Mouse (Mus musculus) hindbrain, embryonic 11.5 days (tissue): Measurements from ENCODE around the gene Cluh. TPM values are rescaled to one million over a fixed set of nuclear protein-coding genes. Genes with fewer than 3 reads are reported as not detected.

Experiments used
- ATAC-seq: fragments of 200-750 bp; cut with Nextera tagmentation; 2 replicates; pipeline ENCODE4 v1.8.0; 2017; ENCODE audit warnings: mild to moderate bottlenecking, moderate TSS enrichment, moderate library complexity; ENCODE audit not compliant: low FRiP score
- DNase-seq: peaks from one replicate; pipeline ENCODE4 v3.0.0-alpha.2; 2015; ENCODE audit warnings: low spot score
- H3K27ac ChIP-seq: fragments of 300-500 bp; sonication (generic); 2 replicates; pipeline ENCODE4 v1.5.1; 2014; ENCODE audit warnings: mild to moderate bottlenecking, low read depth, low read length
- H3K27me3 ChIP-seq: fragments of 300-500 bp; sonication (generic); 2 replicates; pipeline ENCODE4 v1.6.1; 2014; ENCODE audit warnings: mild to moderate bottlenecking, low read length, moderate library complexity, mixed read lengths; ENCODE audit not compliant: control insufficient read depth, insufficient read depth
- H3K36me3 ChIP-seq: fragments of 300-500 bp; sonication (generic); 2 replicates; pipeline ENCODE4 v1.6.1; 2014; ENCODE audit warnings: mild to moderate bottlenecking, low read length, moderate library complexity, mixed read lengths; ENCODE audit not compliant: control insufficient read depth, insufficient read depth
- H3K4me1 ChIP-seq: fragments of 300-500 bp; sonication (generic); replicated peaks from 2 replicates; pipeline ENCODE4 v1.6.1; 2014; ENCODE audit warnings: low read length, mixed read lengths; ENCODE audit not compliant: control insufficient read depth, insufficient read depth
- H3K4me2 ChIP-seq: fragments of 300-500 bp; sonication (generic); replicated peaks from 2 replicates; pipeline ENCODE4 v1.6.1; 2014; ENCODE audit warnings: mild to moderate bottlenecking, low read depth, low read length
- H3K4me3 ChIP-seq: fragments of 300-500 bp; sonication (generic); 2 replicates; pipeline ENCODE4 v1.5.1; 2014; ENCODE audit warnings: low read depth, low read length
- H3K9ac ChIP-seq: fragments of 300-500 bp; sonication (generic); 2 replicates; pipeline ENCODE4 v1.6.1; 2014; ENCODE audit warnings: low read depth, low read length
- H3K9me3 ChIP-seq: fragments of 300-500 bp; sonication (generic); 2 replicates; pipeline ENCODE4 v1.6.1; 2016; ENCODE audit warnings: low read length; ENCODE audit not compliant: control insufficient read depth
- WGBS: fragments of 180-500 bp; shearing (Covaris S2); extraction: QIAGEN DNeasy Blood & Tissue Kit; methylation state at CpG from one replicate; pipeline ENCODE4 v1.1.7; 2014; 5-methylcytosine and 5-hydroxymethylcytosine counted together
- polyA plus RNA-seq: library from polyadenylated mRNA; unstranded; fragments of >200 nt; fragmentation: Nextera tagmentation; extraction: Ambion mirVana; gene quantifications from 2 replicates; pipeline ENCODE4 v1.2.1, GENCODE M21; 2014

The Cluh gene
- polyA plus RNA-seq, 1 experiment from 2014 or later, result 8.0 TPM

DNA sequence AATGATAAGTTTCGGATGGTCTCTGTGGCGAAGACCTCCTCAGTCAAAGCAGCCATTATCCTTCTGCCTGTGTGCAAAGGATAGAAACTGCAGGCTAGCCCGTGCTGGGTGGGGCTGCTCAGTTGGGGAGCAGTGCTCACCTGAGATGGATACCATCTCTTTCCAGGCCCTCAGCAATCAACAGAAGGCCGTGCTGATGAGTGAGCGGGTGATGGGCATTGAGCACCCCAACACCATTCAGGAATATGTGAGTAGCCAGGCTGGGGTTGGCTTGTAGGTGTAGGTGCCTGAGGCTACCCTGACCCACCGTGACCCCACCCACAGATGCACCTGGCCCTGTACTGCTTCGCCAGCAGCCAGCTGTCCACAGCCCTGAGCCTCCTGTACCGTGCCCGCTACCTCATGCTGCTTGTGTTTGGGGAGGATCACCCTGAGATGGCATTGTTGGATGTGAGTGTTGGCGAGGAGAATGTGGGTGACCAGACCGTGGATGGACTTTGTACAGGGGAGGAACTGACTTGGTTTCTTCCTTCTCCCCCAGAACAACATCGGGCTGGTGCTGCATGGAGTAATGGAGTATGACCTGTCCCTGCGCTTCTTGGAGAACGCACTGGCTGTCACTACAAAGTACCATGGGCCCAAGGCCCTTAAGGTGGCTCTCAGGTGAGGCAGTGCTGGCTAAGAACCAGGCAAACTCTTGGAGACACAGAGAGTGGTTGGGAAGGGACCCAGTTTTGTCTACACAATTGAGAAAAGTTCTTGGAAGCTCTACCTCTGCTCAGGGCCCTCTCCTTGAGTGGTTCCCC, 17.7 kb downstream of the Cluh start:
- no peak overlapping the region for H3K9ac ChIP-seq
- no peaks in the 10 kb centered on the region for H3K4me1 ChIP-seq
- no peak overlapping the region for H3K4me2 ChIP-seq
- WGBS, result 95% methylated on average over 14 of the region's 14 CpGs
- H3K9me3 ChIP-seq, result no peaks in the 10 kb centered on the region
- no peak overlapping the region for H3K27ac ChIP-seq
- no peak overlapping the region for H3K4me3 ChIP-seq
- peaks cover 16% of the 10 kb centered on the region; the same call in 1 of the 2 replicates for H3K36me3 ChIP-seq
- ATAC-seq (no peak), DNase-seq (no peak)
- no peaks in the 10 kb centered on the region for H3K27me3 ChIP-seq

DNA sequence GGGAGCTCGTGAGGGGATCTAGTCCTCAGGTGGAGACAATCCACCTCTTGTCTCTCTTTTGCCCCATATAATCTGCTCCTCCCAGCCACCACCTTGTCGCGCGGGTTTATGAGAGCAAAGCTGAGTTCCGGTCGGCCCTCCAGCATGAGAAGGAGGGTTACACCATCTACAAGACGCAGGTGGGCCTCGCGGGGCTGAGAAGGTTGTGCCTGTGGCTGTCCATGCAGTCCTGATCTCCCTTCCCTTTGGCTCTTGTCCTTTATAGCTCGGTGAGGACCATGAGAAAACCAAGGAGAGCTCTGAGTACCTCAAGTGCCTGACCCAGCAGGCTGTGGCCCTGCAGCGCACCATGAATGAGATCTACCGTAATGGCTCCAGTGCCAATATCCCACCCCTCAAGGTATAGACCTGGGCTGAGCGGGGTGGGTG, 18.3 kb downstream of the Cluh start:
- Histone ChIP-seq H3K27me3 (no peaks in the 10 kb centered on the region), H3K36me3 (peaks cover 13% of the 10 kb centered on the region; the same call in 1 of the 2 replicates), H3K9ac (no peak overlapping the region), H3K4me2 (no peak overlapping the region), H3K27ac (no peak overlapping the region), H3K4me1 (no peaks in the 10 kb centered on the region), H3K4me3 (no peak overlapping the region), H3K9me3 (no peaks in the 10 kb centered on the region)
- no peak for ATAC-seq
- 93% methylated on average over 13 of the region's 13 CpGs for WGBS
- no peak for DNase-seq

DNA sequence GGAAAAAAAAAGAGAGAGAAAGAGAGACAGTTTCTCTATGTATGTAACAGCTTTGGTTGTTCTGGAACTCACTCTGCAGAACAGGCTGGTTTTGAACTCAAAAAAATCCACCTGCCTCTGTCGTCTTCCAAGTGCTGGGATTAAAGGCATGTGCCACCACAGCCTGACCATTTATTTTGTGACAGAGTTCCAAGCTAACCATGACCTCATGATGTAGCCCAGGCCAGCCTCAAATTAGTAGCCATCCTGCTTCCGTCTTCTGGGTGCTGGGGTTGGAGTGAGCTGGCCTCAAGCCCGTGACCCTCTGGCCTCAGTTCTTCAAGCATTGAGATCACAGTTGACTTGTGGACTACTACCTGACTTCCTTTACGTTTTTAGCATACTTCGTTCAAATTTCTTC, 19.2 kb downstream of the Cluh start:
- H3K4me1 ChIP-seq, result no peaks in the 10 kb centered on the region
- no peak for ATAC-seq
- no peak overlapping the region for H3K4me2 ChIP-seq
- DNase-seq, result no peak
- WGBS, result 90% methylated on average over 5 of the region's 5 CpGs
- H3K9ac ChIP-seq, result no peak overlapping the region
- H3K27ac ChIP-seq, result no peak overlapping the region
- no peaks in the 10 kb centered on the region for H3K27me3 ChIP-seq
- peaks cover 13% of the 10 kb centered on the region; the same call in 1 of the 2 replicates for H3K36me3 ChIP-seq
- H3K9me3 ChIP-seq, result no peaks in the 10 kb centered on the region
- no peak overlapping the region for H3K4me3 ChIP-seq

DNA sequence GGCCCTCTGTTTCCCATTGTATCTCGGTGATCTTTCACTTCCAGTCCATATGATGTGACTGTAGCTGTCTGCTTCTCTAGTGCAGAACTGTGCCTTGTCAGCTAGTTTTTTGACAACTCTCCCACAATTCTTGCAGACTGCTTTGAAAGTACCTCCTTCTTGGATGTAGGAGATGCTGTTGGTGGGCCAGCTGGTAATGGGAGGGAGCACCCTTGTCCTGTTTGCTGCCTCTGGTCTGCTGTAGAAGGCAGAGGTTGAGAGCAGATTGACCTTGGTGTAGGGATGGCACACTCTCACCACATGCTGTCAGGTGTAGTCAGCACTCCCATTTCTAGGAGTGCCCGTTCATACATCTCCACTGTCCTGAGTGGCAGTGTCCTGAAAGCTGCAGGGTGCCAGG, 19.7 kb downstream of the Cluh start:
- Histone ChIP-seq H3K4me3 (no peak overlapping the region), H3K9ac (no peak overlapping the region), H3K27ac (no peak overlapping the region), H3K9me3 (no peaks in the 10 kb centered on the region), H3K27me3 (no peaks in the 10 kb centered on the region), H3K4me2 (no peak overlapping the region), H3K36me3 (peaks cover 8% of the 10 kb centered on the region; the same call in 1 of the 2 replicates), H3K4me1 (no peaks in the 10 kb centered on the region)
- no peak for DNase-seq
- WGBS, result 95% methylated on average over 2 of the region's 2 CpGs
- no peak for ATAC-seq

GRCm38 (mm10) chr11:74670151-74670550, 20.9 kb downstream of the Cluh start:
- Histone ChIP-seq H3K4me1 (no peaks in the 10 kb centered on the region), H3K9ac (no peak overlapping the region), H3K27me3 (no peaks in the 10 kb centered on the region), H3K9me3 (no peaks in the 10 kb centered on the region), H3K4me3 (no peak overlapping the region), H3K4me2 (no peak overlapping the region), H3K36me3 (peaks cover 8% of the 10 kb centered on the region; the same call in 1 of the 2 replicates), H3K27ac (no peak overlapping the region)
- no peak for ATAC-seq
- DNase-seq, result no peak

DNA sequence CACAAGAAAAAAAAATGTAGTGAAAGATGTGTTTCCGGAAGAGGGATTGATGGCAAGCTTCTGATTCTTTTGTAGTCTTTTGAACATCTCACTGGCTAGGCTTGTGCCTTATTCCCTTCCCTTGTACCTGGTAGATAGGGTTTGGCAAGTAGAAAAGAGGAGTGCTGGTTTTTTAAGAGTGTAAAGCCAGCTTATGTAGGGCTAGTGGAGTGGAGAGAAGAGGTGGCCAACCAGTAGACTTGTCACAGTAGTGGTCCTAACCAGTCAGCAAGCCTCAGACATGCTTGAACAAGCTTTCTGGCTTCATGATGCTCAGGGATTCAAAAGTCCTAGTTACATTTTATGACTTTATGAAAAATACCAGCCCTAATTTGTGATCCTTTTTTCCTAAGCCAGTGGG, 21.7 kb downstream of the Cluh start:
- no peak overlapping the region for H3K9ac ChIP-seq
- peaks cover 8% of the 10 kb centered on the region; the same call in 1 of the 2 replicates for H3K36me3 ChIP-seq
- H3K27ac ChIP-seq, result no peak overlapping the region
- no peak overlapping the region for H3K4me3 ChIP-seq
- WGBS, result 91% methylated on average over 1 of the region's 1 CpGs
- no peak overlapping the region for H3K4me2 ChIP-seq
- no peaks in the 10 kb centered on the region for H3K9me3 ChIP-seq
- DNase-seq, result no peak
- no peaks in the 10 kb centered on the region for H3K27me3 ChIP-seq
- H3K4me1 ChIP-seq, result no peaks in the 10 kb centered on the region
- ATAC-seq, result no peak

DNA sequence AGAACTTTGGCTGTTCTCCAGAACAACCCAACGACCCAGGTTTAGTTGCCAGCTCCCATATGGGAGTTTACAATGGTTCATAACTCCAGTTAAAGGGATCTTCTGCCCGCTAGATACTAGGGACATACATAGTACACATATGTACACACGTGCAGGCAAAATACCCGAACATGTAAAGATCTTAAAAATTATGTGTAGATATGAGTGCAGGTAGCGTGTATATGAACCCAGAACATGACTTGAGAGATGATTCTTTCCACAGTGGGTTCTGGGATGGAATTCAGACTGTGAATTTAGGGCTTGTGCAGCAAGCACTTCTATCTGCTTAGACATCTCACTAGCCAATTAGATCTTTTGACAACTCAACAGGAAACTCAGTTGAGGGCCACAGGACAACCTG, 22.5 kb downstream of the Cluh start:
- 92% methylated on average over 5 of the region's 5 CpGs for WGBS

GRCm38 (mm10) chr11:74672901-74673513, 23.7 kb downstream of the Cluh start:
- Histone ChIP-seq H3K36me3 (0 out of 2 replicates have a peak, but pooled peaks cover 4% of the 10 kb centered on the region), H3K9me3 (no peaks in the 10 kb centered on the region), H3K27ac (no peak overlapping the region), H3K27me3 (no peaks in the 10 kb centered on the region), H3K4me2 (no peak overlapping the region), H3K4me1 (no peaks in the 10 kb centered on the region), H3K9ac (no peak overlapping the region), H3K4me3 (no peak overlapping the region)
- DNase-seq (no peak), ATAC-seq (no peak)
- 82% methylated on average over 6 of the region's 6 CpGs for WGBS

More for the DNA sequence above, 22.5 kb downstream of the Cluh start:
- Histone ChIP-seq H3K9me3 (no peaks in the 10 kb centered on the region), H3K4me1 (no peaks in the 10 kb centered on the region), H3K36me3 (0 out of 2 replicates have a peak, but pooled peaks cover 4% of the 10 kb centered on the region), H3K4me2 (no peak overlapping the region), H3K4me3 (no peak overlapping the region), H3K27me3 (no peaks in the 10 kb centered on the region), H3K27ac (no peak overlapping the region), H3K9ac (no peak overlapping the region)
- DNase-seq (no peak), ATAC-seq (no peak)

DNA sequence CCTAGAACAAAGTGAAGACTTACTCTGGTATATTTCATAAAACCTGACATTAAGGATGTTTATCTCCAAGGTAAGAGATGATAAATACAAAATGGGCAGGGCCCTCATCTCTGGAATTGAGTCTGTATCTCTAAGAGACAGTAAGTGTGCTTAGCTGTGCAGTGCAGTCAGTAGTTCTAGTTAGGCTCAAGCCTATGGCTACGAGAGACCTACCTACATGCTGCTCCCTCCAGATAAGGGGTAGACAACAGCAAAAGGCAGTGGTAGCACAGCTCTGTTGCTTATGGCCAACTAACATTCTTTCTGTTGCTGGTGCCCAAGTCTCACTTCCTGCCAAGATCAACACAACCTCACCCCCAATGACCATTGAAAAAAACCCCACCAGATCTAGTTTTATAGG, 24.3 kb downstream of the Cluh start:
- DNase-seq, result no peak
- Histone ChIP-seq H3K27me3 (no peaks in the 10 kb centered on the region), H3K4me1 (no peaks in the 10 kb centered on the region), H3K36me3 (0 out of 2 replicates have a peak, but pooled peaks cover 4% of the 10 kb centered on the region), H3K9ac (no peak overlapping the region), H3K4me3 (no peak overlapping the region), H3K27ac (no peak overlapping the region), H3K9me3 (no peaks in the 10 kb centered on the region), H3K4me2 (no peak overlapping the region)
- no peak for ATAC-seq
- WGBS, result 93% methylated on average over 1 of the region's 1 CpGs
